Mouse (Mus musculus): Measurements from ENCODE around the gene Coa4. TPM values are rescaled to one million over a fixed set of nuclear protein-coding genes. Genes with fewer than 3 reads are reported as not detected.
"Not testable (repeated sequence)": the region's sequence is repeated elsewhere in the genome, so short reads cannot be mapped to it uniquely, and the experiment has no call there.

The Coa4 gene
- polyA plus RNA-seq, 1 experiment from 2014 or later = 19.3 TPM

DNA sequence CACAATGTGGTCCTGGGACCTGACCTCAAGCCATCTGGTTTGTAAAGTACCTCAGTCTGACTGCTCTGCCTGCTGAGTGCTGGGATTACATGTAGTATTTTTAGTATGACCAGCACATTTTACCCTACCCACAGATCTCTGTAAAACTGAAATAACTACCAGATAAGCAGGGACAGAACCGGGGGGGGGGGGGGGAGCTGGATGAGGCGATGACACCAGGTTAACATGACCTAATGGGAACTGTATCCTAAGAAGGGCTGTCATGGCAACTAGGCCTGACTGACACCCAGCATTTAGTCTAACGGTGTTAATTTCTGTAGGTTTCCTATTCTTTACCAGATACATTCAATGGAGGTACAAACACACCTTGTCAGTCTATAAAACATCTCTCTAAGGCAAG lies 12.9 kb downstream of the Coa4 start:
- Histone ChIP-seq H3K4me3 (no peak overlapping the region), H3K27me3 (replicated peaks; ENCODE audit: low read depth, poor library complexity, severe bottlenecking) (no peaks in the 10 kb centered on the region), H3K27ac (replicated peaks) (no peak overlapping the region), H3K9me3 (no peaks in the 10 kb centered on the region), H3K36me3 (replicated peaks) (peaks cover 14% of the 10 kb centered on the region), H3K4me1 (no peaks in the 10 kb centered on the region; the same call in 1 of the 2 replicates)
- no peak for DNase-seq (ENCODE audit: low spot score)
- whole genome bisulfite sequencing = 96% methylated on average over 3 of the region's 3 CpGs

GRCm38 (mm10) chr7:100550338-100551007 lies 13.6 kb downstream of the Coa4 start:
- no peak for DNase-seq (ENCODE audit: low spot score)
- H3K27ac ChIP-seq (replicated peaks) = no peak overlapping the region
- no peaks in the 10 kb centered on the region for H3K27me3 ChIP-seq (replicated peaks; ENCODE audit: low read depth, poor library complexity, severe bottlenecking)
- WGBS = 71% methylated on average over 5 of the region's 5 CpGs
- H3K4me3 ChIP-seq = no peak overlapping the region
- H3K9me3 ChIP-seq = no peaks in the 10 kb centered on the region
- H3K36me3 ChIP-seq (replicated peaks) = peaks cover 14% of the 10 kb centered on the region
- H3K4me1 ChIP-seq = peaks cover 2% of the 10 kb centered on the region

DNA sequence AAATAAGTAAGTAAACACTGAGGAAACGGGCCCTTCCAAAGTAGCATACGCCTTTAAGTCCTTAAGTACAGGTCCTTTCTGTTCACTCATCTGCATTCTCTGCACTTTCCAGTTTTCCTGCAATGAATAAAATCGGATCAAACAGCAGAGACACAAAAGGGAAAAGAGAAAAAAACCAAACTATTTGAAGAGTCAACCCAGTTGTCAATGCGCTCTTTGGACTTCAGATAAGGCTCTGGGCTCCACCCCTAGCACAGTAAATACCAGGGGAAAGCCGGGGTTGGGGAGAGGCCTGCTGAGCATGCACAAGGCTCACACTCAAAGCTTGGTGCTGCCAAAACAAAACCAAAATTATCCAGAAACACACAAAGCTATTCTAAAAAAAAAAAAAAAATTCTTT lies 18.1 kb downstream of the Coa4 start:
- peaks cover 4% of the 10 kb centered on the region; the same call in 1 of the 2 replicates for H3K36me3 ChIP-seq (replicated peaks)
- WGBS = 65% methylated on average over 5 of the region's 5 CpGs
- no peaks in the 10 kb centered on the region for H3K9me3 ChIP-seq
- no peaks in the 10 kb centered on the region for H3K27me3 ChIP-seq (replicated peaks; ENCODE audit: low read depth, poor library complexity, severe bottlenecking)
- peak overlapping the region; percentile 36; the same call in 1 of the 2 replicates for H3K27ac ChIP-seq (replicated peaks)
- no peak for DNase-seq (ENCODE audit: low spot score)
- H3K4me1 ChIP-seq = peaks cover 6% of the 10 kb centered on the region
- no peak overlapping the region for H3K4me3 ChIP-seq

DNA sequence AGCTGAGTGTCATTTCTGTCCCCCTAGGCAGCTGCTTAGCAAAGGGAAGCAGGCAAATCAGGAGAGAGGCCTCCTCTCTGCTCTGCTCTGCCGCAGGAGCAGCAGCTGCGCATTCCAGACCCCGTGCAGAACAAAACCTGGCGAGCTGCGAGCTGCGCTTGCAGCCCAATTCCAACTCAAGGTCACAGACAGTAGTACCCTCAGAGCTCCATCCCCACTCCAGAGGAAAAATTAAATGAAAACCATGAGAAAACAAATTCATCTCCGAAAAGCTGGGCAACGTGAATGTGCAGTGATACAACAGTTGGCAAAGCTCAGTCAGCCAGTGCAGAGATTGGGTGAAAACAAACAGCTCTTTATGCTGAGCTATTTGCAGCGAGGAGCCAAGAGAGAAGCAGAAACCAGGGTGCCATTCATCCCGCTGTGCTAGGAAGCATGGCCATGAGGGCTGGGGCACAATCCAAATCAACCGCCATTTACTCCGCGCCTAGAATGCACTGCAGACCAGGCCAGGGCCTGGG lies 18.6 kb downstream of the Coa4 start:
- no peaks in the 10 kb centered on the region for H3K27me3 ChIP-seq (replicated peaks; ENCODE audit: low read depth, poor library complexity, severe bottlenecking)
- WGBS = 21% methylated on average over 13 of the region's 13 CpGs
- DNase-seq (ENCODE audit: low spot score) = peak; percentile 53
- peaks cover 6% of the 10 kb centered on the region for H3K4me1 ChIP-seq
- H3K27ac ChIP-seq (replicated peaks) = peak overlapping the region; percentile 78
- H3K4me3 ChIP-seq = peak overlapping the region; percentile 26; the same call in 1 of the 2 replicates
- H3K9me3 ChIP-seq = no peaks in the 10 kb centered on the region
- H3K36me3 ChIP-seq (replicated peaks) = peaks cover 4% of the 10 kb centered on the region; the same call in 1 of the 2 replicates

DNA sequence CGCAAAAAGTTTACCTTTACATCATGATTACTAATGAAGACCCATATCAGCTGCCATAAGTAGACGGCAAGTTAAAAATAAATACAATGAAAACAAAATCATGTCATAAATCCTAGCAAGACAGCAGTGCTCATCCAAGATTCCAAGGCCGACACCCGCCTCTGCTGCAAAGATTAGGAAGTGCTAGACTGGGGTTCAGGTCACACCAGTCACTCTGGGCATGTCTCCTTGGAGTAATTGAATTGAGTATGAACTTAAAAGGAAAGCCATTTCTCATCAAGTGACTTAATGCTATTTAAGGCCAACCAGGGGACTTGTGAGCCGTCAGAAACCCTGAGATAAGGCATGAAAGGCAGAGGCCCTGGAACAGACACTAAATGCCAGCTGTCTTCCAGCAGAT lies 20.4 kb downstream of the Coa4 start:
- Histone ChIP-seq H3K27me3 (replicated peaks; ENCODE audit: low read depth, poor library complexity, severe bottlenecking) (no peaks in the 10 kb centered on the region), H3K4me3 (no peak overlapping the region), H3K4me1 (peaks cover 6% of the 10 kb centered on the region), H3K9me3 (no peaks in the 10 kb centered on the region), H3K36me3 (replicated peaks) (no peaks in the 10 kb centered on the region), H3K27ac (replicated peaks) (no peak overlapping the region)
- no peak for DNase-seq (ENCODE audit: low spot score)
- WGBS = 87% methylated on average over 5 of the region's 5 CpGs

DNA sequence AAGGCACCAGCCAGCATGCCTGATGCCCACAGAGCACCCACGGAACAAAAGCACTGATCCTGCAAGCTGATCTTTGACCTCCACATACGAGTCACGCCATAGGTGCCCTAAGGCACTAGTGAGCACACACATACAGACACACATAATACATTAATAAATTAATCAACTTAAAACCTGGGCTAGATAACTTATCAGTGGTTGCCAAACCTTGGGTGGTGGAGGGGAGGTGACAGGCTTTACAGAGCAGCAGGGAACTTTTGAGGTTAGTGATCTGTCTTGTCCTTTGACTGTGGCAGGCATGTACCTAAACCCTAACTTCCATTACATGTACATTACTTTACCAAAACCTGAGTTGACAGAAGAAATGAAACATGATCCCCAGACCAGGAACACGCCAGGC lies 22.5 kb downstream of the Coa4 start:
- H3K4me1 ChIP-seq = peaks cover 6% of the 10 kb centered on the region
- no peaks in the 10 kb centered on the region for H3K36me3 ChIP-seq (replicated peaks)
- DNase-seq (ENCODE audit: low spot score) = no peak
- WGBS = 84% methylated on average over 4 of the region's 4 CpGs
- H3K4me3 ChIP-seq = no peak overlapping the region
- no peaks in the 10 kb centered on the region for H3K9me3 ChIP-seq
- H3K27me3 ChIP-seq (replicated peaks; ENCODE audit: low read depth, poor library complexity, severe bottlenecking) = no peaks in the 10 kb centered on the region
- no peak overlapping the region for H3K27ac ChIP-seq (replicated peaks)

DNA sequence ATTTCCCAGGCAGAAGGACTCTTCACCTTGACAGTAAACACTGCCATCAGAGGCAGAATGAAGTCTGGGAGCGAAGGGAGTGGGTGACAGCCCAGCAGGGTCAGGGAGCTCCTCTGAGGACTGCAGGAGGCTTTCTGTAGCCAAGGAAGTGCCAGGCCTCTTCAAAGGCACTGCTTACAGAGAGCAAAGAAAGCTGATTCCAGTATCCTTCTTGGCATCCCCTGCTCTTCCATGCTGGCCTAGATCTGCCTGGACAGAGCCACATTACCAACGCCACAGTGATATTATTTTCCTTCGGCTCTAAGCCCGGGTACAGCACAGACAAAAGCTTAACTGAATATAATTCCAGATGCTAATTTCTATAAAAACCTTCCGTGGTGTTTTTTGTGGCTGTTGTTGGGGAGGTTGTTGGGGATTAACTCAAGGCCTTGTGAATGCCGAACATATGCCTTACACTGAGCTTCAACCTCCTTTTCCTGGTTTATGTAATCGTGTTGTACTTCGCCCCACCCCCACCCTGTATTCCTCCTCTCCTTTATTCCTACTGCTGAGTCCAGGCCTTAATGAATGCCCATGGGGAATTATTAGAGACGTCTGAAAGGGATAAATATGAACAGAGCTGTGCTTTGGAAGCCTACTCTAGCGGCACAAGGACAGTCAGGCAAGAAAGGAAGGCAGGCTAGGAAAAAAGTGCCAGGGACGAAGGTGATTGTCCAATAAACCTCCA lies 25.2 kb downstream of the Coa4 start:
- no peaks in the 10 kb centered on the region for H3K9me3 ChIP-seq
- DNase-seq (ENCODE audit: low spot score) = no peak
- H3K36me3 ChIP-seq (replicated peaks) = peaks cover 8% of the 10 kb centered on the region; the same call in 1 of the 2 replicates
- no peaks in the 10 kb centered on the region for H3K27me3 ChIP-seq (replicated peaks; ENCODE audit: low read depth, poor library complexity, severe bottlenecking)
- no peaks in the 10 kb centered on the region for H3K4me1 ChIP-seq
- no peak overlapping the region for H3K4me3 ChIP-seq
- no peak overlapping the region for H3K27ac ChIP-seq (replicated peaks)
- 77% methylated on average over 11 of the region's 11 CpGs for WGBS

GRCm38 (mm10) chr7:100567238-100567637 lies 30.4 kb downstream of the Coa4 start:
- not testable (repeated sequence) for H3K4me3 ChIP-seq; H3K27ac ChIP-seq (replicated peaks); DNase-seq (ENCODE audit: low spot score); H3K4me1 ChIP-seq; H3K9me3 ChIP-seq; H3K27me3 ChIP-seq (replicated peaks; ENCODE audit: low read depth, poor library complexity, severe bottlenecking)
- WGBS = 79% methylated on average over 5 of the region's 5 CpGs
- H3K36me3 ChIP-seq (replicated peaks) = peaks cover 20% of the 10 kb centered on the region

GRCm38 (mm10) chr7:100569907-100570306 lies 33.0 kb downstream of the Coa4 start:
- DNase-seq (ENCODE audit: low spot score) = no peak
- peaks cover 15% of the 10 kb centered on the region for H3K36me3 ChIP-seq (replicated peaks)
- no peaks in the 10 kb centered on the region; the same call in 1 of the 2 replicates for H3K9me3 ChIP-seq
- H3K27ac ChIP-seq (replicated peaks) = no peak overlapping the region
- no peaks in the 10 kb centered on the region for H3K4me1 ChIP-seq
- H3K27me3 ChIP-seq (replicated peaks; ENCODE audit: low read depth, poor library complexity, severe bottlenecking) = no peaks in the 10 kb centered on the region
- H3K4me3 ChIP-seq = no peak overlapping the region

- no peaks in the 10 kb centered on the region for H3K27me3 ChIP-seq (replicated peaks; ENCODE audit: low read depth, poor library complexity, severe bottlenecking)
- DNase-seq (ENCODE audit: low spot score) = no peak
- no peaks in the 10 kb centered on the region for H3K4me1 ChIP-seq
- H3K4me3 ChIP-seq = no peak overlapping the region
- H3K27ac ChIP-seq (replicated peaks) = no peak overlapping the region
- WGBS = 91% methylated on average over 3 of the region's 3 CpGs
- H3K9me3 ChIP-seq = no peaks in the 10 kb centered on the region; the same call in 1 of the 2 replicates
- peaks cover 12% of the 10 kb centered on the region for H3K36me3 ChIP-seq (replicated peaks)
Observed at GRCm38 (mm10) chr7:100570930-100571715, 34.3 kb downstream of the Coa4 start.

GRCm38 (mm10) chr7:100572061-100572460 lies 35.2 kb downstream of the Coa4 start:
- Histone ChIP-seq H3K4me3 (no peak overlapping the region), H3K27me3 (replicated peaks; ENCODE audit: low read depth, poor library complexity, severe bottlenecking) (no peaks in the 10 kb centered on the region), H3K27ac (replicated peaks) (no peak overlapping the region), H3K9me3 (no peaks in the 10 kb centered on the region; the same call in 1 of the 2 replicates), H3K4me1 (no peaks in the 10 kb centered on the region), H3K36me3 (replicated peaks) (peaks cover 11% of the 10 kb centered on the region)
- 82% methylated on average over 4 of the region's 4 CpGs for WGBS
- no peak for DNase-seq (ENCODE audit: low spot score)

GRCm38 (mm10) chr7:100572704-100573103 lies 35.8 kb downstream of the Coa4 start:
- 79% methylated on average over 4 of the region's 4 CpGs for WGBS
- no peak overlapping the region for H3K4me3 ChIP-seq
- DNase-seq (ENCODE audit: low spot score) = no peak
- peaks cover 5% of the 10 kb centered on the region for H3K36me3 ChIP-seq (replicated peaks)
- H3K27ac ChIP-seq (replicated peaks) = no peak overlapping the region
- no peaks in the 10 kb centered on the region for H3K4me1 ChIP-seq
- no peaks in the 10 kb centered on the region for H3K27me3 ChIP-seq (replicated peaks; ENCODE audit: low read depth, poor library complexity, severe bottlenecking)
- no peaks in the 10 kb centered on the region for H3K9me3 ChIP-seq

Measured in embryonic facial prominence, embryonic 10.5 days (tissue).